Mouse (Mus musculus) naive thymus-derived CD4-positive, alpha-beta T cell, adult 2 months (primary cell): ENCODE measurements around the gene Actr8.
A peak's percentile ranks its signal among the peaks of the same experiment; 100 is the strongest.

ENCODE experiments used
- DNase-seq: peaks from one replicate; pipeline ENCODE4 v3.0.0-alpha.2; 2011; ENCODE audit warnings: low read depth

Gene Actr8

DNA sequence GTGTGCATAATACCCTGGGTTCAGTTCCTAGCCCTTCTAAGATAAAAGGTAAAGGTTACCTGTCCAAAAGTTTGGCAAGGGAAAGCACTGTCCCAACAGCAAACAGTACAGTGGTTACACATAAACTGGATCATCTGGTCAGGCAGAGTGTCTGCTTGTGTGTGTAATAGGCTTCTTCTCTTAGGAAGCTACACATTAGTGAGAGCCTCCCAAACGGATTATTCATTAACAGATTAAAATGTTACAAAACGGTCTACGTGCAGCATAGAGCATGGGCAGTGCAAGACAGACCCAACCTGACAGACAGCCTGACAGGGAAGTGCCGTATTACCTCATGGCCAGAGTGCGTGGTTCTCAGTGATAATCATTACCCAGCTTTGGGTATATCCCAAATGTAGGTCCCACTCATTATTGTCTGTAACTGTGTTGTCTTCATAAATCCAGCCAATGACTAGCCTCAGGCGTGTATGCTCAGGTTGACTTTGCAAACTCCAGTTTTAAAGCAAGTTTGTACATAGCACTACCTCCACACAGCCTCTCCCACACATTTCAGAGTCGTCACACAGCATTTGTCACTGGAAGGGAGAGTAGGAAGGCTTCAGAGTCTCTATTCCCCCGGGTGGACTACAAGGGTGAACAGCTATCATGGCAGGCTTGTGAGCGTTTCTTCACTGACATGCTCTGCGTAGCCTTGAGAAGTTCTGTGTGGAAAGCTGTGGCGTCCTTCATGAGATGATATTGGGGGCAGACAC lies 18.0 kb downstream of the Actr8 start:
- no peak for DNase-seq

DNA sequence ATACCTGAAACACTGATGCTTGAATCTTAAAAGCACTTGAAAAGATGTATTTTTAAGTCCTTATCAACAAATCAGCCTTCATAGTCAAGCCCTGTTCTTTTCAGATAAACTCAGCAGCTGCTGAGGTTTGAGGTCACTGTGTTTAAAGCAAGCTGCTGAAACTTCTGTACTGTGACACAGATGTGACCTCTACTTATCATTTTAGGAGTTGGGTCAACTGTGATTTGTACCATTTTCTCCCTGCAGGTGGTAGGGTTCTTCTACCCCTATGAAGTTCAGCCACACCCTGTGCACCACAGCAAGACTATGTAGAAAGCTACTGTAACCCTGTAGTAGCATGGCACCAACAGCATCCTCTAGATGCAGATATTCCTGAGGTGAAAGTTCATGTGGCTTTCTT lies 19.2 kb downstream of the Actr8 start:
- no peak for DNase-seq

DNA sequence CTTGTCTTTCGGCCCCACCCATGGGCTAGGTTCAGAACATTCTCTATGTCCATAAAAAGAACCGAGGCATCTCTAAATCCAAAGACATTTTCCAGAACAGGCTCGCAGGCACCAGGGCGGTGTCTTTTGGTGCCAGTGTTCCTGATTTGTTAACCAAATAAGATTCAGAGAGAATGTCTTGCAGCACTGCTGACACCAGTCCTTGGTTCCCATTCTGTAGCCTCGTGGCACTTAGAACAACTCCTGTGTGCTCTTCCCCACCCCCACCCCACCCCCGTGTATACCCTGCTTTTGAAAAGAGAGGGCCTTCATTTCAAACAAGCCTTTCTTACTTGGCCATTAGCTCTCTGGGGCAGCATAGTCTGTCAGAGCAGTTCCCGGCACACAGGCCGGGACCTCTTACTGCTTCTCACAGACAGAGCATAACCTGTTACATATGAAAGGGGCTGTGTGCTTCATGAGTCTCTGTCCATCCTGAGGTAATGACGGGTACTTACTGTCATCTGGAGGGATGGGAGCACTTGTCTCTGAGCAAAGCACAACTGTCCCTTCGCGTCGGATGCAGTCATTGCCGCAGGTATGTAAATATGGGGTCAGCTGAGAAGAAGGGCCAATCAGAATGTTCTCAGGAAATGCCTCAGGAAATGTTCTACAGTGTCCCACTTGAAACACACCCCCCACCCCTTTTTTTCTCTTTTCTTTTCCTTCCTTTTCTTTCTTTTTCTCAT lies 20.8 kb downstream of the Actr8 start:
- DNase-seq = no peak

DNA sequence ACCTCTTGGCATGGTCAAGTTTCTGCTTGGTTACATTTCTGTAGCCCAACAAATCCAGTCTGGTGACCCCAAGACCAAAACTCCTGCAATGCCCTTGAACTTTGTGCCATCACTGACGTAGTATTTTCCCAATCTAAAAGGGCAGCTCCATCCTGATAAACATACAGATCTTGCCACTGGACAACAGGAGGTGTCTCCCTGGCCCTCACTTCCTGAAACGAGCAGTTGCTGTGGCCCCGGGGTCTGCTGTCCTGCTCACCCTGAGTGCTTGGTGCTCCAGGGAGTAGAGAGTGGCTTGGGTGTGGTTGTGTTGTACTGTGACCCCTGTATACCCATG lies 21.3 kb downstream of the Actr8 start:
- no peak for DNase-seq

DNA sequence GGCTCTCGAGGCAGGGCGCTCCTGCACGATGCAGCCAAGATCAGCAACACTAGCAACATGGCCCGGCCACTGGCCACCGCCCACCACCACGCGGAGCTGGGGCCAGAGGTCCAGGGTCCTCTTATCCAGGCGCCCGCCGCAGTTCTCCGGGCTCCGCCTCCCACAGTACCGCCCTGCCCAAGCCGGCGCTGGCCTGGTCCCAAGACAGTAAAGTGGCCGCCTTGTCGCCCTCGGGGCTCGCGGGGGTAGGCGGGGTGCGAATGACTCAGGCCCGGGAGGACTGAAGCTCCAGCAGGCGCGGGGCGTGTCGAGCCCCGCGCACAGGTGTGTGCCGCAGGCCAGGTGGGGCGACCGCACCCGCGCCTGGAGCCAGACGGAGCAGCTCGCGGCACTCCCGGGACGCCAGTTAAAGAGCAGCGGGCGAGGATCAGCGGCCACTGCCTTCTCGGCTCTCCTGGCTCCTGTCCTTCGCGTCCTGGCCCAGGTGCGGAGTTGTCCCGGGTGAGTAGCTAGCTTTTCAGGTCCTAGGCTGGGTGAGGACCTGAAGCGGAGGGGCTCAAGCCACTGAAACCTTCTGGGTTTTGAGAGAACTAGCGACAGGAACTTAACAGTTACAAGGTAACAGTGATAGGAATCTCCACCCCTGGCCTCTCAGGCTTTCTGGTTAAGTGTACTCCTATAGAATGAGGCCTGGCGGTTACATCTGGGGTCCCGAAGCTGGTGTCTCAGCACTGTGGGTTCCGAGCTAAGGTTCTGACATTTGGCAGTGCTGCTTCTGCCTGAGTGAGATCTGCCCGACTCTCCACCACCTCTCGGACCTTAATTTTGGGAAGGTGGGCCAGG lies 30.8 kb downstream of the Actr8 start, which contains the start of the genes Il17rb and Chdh:
Gene Il17rb, minus strand, starts transcription at position 164 of the 843 bp plus-strand sequence.
Gene Chdh, plus strand, starts transcription at position 291 of the 843 bp plus-strand sequence.
- peak; percentile 52 for DNase-seq

DNA sequence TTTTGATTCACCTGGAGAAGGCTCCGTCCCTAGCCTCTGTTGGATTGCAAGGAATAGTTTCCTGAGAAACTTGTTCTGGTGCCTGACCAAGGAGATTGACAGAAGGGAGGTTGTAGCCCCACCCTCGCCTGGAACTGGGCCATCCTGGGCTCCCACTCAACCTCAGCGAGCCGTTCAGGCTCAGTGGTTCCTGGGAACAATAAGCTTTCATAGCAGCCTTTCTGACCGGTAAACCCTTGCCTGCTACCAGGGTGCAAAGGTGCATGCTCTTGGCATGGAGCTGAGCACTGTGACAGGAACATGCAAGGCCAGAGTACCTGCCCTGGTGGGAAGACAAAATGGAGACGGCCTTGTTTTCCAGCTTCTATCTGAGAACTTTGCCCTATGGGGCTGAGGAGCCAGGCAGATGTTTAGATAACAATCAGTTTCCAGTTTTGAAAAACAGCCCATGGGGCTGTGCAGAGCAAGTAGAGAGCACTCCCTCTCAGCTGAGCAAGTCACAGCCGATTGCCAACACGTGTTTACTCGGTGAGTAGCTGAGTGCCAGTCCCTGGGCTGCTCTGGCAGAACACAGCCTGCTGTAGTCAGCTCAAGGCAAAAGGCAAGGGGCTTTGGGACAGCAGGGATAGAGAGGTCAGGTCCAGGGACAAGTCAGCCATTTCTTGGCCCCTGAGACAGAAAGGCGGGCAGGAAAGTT lies 31.9 kb downstream of the Actr8 start:
- DNase-seq = peak; percentile 43

DNA sequence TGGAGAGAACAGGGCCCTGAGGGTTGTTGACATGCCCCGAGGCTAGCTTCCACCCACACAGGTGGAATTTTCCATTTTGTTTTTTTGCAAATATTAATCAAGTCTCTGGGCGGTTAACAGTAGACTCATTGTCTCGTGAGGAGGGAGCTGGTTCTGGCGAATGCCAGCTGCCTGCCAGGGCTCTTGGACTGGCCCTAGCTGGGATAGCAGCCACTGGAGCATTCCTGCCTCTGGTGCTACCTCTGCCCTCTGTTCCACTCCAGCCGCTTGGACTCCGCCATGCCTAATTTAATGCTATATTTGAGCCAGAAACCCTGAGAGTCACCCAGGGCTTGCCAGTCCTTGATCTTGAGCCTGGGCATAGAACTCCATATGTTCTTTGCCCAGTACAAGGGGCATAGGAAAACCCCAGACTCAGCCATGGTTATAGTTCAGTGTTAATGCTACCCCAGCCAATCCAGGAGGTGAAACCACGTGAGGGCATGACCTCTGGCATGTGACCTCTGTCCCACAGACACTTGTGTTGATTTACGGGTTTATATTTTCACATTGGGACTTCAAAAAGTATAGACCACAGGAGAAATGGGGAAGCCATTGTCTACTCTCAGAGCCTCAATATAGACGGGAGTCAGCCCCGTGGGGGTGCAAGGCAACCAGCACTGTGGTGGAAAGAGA lies 33.9 kb downstream of the Actr8 start:
- DNase-seq = no peak

DNA sequence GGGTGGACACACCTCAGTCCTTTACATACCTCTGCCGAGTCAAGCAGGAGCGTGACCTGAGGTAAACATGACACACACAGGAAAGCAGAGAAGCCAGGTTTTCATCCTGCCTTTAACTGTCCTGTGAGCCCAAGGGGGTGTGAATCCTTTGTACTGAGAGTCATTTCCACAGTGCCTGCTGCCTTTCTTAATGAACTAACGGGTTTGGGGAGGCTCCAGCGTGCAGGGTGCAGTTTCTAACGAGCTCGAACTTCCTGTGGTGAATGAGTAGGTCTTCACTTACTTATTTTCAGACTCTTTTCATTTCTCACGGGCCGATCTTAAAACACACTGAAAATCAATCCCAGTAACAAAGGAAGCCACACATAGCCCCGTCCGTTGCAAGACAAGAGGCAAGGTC lies 36.4 kb downstream of the Actr8 start:
- DNase-seq = peak; percentile 72

DNA sequence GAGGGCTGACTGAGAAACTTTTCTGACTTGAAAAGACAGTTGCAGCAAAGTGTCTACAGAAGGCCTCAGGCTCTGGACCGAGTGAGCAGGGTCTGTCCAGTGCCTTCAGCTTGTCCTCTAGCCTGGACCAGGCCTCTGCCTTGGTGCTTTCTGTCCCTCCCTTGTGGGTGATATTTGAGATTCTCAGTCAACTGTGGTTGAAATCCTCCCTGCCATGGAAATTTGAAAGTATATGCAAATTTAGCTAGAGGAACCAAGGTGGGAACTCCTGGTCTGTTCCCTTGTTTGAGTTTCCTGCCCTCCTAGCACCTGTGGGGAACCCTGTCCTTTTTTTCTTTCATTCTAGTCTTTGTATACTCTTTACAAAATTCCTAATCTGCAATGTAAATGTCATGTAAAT lies 36.9 kb downstream of the Actr8 start:
- DNase-seq = no peak

DNA sequence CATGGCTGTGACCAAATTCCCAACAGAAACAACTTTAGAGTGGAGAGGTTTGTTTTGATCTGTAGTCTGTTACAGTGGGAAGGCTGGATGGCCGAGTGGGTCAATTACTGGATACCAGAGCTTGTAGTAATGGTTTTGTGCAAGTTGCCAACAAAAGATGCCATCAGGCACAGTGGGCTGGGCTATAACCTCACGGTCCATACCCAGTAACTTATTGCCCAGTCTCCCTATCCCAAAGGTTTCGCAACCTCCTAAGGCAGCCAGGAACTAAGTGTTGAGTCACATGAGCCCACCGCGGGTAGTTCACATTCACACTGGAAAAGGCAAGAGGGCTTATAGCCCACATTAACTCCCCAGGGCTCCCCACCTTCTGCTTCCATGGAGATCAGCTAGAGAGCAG lies 38.5 kb downstream of the Actr8 start:
- DNase-seq = no peak

DNA sequence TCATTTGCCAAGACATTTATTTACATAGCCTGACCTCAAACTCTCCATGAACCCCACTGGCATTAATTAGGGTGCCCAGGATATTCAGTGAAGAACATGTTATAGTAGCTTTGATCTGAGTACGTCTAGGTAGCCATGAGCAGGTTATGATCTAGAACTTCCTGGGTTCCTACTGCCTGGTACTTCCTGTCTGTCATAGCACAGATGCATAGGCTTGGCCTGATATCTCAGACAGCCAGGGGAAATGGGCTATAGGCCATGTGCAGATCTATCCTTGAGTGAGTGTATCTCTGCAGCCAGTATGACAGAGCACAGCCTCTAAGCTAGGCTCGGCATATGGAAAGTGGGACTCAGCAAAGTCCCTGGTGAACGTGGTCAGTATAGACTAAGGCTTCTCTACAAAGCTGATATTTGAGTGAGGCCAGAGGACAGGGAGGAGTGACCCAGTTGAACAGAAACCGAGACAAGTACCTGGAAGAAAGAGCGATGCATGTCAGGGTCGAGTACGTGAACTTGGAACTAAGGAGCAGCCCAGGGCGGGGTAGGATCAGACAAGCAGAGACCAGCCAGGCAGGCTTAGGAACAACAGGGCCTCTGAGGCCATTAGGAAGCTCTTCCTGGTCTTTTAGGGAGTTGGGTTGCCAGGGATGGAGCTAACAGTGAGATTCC lies 39.8 kb downstream of the Actr8 start:
- peak; percentile 51 for DNase-seq

DNA sequence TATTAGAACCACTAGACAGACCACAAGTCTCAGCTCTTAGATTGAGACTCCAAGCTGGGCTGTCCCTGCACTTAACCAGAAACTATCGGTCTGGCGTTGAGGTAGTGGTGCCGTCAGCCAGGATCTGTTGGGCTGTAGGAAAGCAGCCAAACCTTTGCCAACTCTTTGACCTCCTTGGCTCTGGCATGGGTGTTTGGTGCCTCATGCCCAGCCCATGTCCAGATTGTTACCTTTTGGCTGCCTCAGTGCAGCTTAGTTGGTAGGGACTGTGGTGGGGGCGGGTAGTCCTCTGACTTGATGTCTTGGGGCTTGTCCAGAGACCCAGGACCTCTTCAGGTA lies 40.3 kb downstream of the Actr8 start:
- DNase-seq = no peak

DNA sequence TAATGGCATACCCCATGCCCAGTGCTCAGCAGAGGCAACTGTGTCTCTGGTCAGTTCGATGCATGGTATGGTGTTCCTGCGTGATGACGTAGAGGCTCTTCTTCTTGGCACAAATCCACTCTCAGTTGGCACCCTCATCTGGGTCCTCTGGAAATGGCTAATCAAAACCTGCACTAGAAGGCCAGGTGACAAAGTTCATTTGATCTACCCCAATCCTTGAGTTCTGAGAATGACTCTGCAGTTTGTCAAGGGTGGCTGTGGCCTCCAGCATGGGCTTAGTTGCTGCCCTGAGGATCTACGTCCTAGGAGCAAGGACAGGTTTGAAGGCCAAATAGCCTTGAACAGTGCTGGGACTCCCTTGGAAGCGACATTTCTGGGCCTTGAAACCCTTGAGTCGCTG lies 40.7 kb downstream of the Actr8 start:
- DNase-seq = no peak

DNA sequence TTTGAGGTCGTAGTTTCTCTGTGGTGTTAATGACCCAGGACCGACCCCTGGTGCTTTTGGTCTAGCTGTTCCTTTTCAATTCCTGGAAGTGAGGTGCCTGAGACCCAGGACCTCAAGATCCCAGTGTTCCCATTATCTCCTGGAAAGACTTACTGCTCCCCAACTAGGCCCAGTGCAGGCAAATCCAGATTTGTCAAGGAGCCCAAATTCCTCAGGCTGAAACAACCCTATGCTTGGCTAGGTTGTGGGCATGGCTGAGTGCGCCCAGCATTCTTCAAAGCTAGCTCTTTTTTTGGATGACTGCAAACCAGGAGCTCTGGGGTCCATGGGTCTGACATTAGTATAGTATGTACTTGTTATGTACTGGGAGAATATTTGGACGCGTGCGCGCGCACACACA lies 41.2 kb downstream of the Actr8 start:
- no peak for DNase-seq

DNA sequence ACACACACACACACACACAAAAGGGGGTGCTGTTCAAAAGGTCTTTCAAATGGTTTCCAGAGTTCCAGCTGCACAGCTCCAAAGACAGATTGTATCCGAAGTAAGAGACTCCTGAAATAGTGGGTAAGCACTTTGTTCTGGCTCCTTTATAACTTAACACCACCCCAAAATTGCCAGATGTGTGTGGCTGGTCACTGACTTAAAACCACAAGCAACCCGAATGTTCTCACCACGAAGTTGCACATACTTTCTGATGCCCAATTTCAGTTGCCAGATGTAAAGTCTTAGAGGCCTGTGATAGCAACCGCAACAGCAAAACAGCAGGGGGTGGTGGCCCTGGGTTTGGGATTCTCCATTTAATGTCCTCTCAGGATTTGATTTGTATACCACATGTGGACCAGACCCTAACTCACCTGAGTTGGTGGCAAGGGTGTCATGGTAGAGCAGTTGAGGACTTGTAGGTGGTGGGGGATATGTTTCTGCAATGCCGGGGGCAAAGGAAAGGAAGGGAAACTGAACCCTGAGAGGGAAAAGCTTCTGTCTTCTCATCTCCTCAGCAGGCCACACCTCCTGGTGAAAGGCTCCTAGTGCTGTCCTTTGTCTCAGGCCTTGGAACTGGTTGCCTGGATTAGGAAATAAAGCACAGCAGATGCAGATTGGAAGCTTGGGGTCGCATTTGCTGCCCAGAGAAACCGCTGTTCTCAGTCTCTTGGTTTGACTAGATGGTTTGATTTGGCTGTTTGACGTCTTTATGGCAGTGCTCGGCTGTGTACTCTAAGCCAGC lies 41.8 kb downstream of the Actr8 start:
- no peak for DNase-seq

DNA sequence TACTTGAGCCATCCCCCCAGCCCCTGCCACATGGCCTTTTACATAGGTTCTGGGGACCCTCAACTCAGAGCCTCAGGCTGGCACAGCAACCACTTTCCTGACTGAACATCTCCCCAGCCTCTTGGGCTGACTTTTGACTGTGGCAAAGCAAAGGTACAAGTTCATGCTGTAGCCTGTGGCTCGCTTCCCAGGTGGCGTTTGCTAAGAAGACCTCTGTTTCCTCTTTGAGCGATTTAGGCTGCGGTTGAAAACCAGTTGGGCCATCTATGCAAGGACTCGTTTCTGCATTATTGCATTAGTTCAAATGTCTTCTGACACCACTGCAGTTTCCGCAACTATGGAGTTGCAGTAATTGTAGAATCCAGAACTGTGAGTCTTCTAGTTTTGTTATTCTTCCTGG lies 44.3 kb downstream of the Actr8 start:
- peak; percentile 42 for DNase-seq

DNA sequence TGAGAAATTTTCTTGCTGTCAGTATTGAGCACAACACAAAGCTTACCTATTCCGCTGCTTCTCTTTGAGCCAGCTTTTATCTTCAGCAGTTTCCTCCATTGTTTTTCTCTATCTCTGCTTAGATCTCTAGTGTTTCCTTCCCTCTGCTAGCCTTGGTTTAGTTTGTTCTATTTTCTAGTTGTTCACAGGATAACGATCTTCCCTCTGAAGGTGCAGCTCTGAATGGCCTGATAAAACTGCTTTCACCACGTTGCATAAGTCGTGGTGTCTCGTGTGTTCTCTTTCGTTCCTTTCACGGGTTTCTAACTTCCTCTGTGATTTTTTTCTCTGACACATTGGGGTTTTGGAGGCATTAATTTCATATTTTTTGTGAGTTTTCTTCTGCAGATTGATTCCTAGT lies 46.2 kb downstream of the Actr8 start:
- peak; percentile 80 for DNase-seq

DNA sequence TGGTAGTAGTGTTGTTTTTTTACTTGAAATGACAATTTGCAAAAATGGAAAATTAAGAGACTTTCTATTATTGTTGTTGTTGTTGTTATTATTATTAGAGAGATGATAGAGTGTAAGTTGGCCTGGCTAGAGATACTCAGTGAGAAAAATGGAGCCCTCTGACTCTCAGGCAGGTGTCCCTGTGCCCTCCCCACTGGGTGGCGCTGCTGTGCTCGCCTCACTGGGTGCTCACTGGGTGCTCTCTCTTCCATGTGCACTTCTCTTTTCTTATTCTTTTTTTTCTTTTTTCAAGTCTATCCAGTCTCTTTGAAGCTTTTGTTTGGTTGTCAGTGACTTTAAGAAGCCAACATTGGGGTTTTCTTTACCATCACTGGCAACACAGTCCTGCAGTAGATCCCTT lies 49.2 kb downstream of the Actr8 start:
- peak; percentile 77 for DNase-seq

DNA sequence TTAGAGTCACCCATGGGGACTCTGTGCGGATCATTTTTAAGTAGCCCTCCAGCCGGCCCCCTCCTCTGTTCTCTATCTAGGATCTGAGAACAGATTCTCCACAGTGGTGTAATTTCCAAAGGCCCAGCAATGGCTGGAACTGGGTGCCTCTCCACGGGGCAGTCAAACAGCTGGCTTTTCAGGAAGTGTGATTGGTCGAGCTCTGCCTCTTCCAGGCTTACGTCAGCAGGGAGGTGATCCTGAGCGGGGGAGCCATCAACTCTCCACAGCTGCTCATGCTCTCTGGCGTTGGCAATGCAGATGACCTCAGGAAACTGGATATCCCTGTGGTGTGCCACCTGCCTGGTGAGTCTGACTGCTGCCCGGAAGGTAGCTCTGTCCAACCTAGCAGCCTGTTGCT lies 55.3 kb downstream of the Actr8 start:
- no peak for DNase-seq

DNA sequence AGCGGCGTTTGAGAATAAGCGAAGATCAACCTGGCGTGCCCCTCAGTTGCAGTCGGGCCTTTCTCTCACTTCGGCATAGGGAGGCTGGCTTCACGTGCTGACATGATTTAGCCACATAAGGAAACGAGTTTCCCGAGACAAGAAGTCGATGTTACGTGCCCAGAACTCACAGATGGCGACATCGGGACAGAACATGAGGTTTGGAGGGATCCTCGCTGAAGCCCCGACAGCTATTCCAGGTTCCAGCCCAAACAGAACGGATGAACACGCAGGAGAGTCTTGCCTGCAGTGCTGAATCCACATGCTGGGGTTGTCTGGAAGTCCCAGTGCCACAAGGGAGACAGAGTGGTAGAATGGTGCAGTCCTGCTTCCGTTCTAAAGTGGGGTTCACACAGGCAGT lies 60.3 kb downstream of the Actr8 start:
- DNase-seq = no peak
